Comparison of ENCODE assay signal across 13 mouse cellular contexts in the genomic region with DNA sequence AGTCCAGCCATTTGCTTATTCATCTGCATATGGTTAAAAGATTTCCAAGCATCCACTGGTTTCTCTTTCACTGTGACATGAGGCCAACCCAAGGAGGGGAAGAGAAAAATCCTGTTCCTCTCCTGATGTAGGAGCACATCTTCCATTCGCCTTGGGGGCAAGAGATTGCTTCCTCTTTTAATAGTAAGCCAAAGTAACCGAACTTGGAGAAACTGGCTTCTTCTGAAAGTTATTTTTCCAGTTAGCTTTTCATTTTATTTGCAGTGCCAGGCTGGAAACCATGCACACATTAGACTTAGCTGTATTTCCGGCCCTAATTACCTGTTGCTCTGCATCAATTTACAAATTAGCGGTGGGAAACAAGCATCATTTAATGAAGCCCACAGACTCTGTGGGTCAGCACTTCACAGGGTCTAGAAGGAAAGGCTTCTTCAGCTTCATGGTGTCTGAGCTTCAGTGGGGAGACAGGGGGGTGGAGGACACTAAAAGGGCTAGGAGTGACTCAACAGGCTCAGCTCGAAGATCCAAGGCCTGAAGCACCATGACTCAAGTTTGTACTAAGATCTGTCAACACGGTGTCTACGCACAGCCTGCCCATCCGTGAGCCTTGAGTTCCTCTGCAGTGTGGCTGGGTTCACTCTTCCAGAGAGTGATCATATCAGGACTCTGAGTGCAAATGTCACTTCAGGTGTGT. TPM values are rescaled to one million over a fixed set of nuclear protein-coding genes. Genes with fewer than 3 reads are reported as not detected.
DNase-seq lines count a peak whose midpoint lies in the region; ATAC-seq lines count a peak whose summit lies in the region.
"Had no signal": no experiment of that assay in that cellular context is flagged by ENCODE, and none has a peak within 500 bp of the region (broad histone marks: within the 10 kb centered on the region; RNA-seq: fewer than 3 reads in every experiment).

No protein-coding gene starts in this region.

- no peaks in the 10 kb centered on the region for H3K4me1 ChIP-seq in hindbrain, embryonic 16.5 days (ENCODE audit: control insufficient read depth, insufficient read depth, low read depth, low read length)
- H3K4me1 ChIP-seq in hindbrain, embryonic 10.5 days (replicated peaks), result peaks cover 15% of the 10 kb centered on the region; the same call in 1 of the 2 replicates

- H3K27ac ChIP-seq in hindbrain, embryonic 16.5 days (ENCODE audit: low read depth, low read length), result no peak overlapping the region
- H3K27ac ChIP-seq in hindbrain, embryonic 10.5 days, result no peak overlapping the region
- H3K27ac ChIP-seq: liver, embryonic 15.5 days had no signal

- ATAC-seq in hindbrain, embryonic 16.5 days, result 0 out of 2 replicates have a peak, but pooled peaks have one; percentile 6
- peak; percentile 62 for ATAC-seq in granulocyte monocyte progenitor cell, adult 5-6 weeks (replicated peaks; ENCODE audit: poor library complexity, severe bottlenecking)
- ATAC-seq in monocyte, adult 5-6 weeks (replicated peaks; ENCODE audit: insufficient number of reproducible peaks, low FRiP score, low TSS enrichment, poor library complexity, severe bottlenecking), result no peak

- H3K4me2 ChIP-seq in hindbrain, embryonic 16.5 days (ENCODE audit: low read length), result no peak overlapping the region
- H3K4me2 ChIP-seq: liver, embryonic 15.5 days had no signal

- no peak overlapping the region for H3K9ac ChIP-seq in hindbrain, embryonic 16.5 days (ENCODE audit: low read depth, low read length)
- H3K9ac ChIP-seq: liver, embryonic 15.5 days had no signal

- WGBS in hindbrain, embryonic 16.5 days, result 88% methylated on average over 8 of the region's 8 CpGs
- WGBS in hindbrain, embryonic 10.5 days, result 87% methylated on average over 8 of the region's 8 CpGs

- H3K4me3 ChIP-seq in hindbrain, embryonic 16.5 days (ENCODE audit: low read length), result no peak overlapping the region
- no peak overlapping the region for H3K4me3 ChIP-seq in hindbrain, embryonic 10.5 days
- H3K4me3 ChIP-seq: erythroblast, embryonic 14.5 days; liver, embryonic 15.5 days; megakaryocyte, embryonic 14.5 days had no signal

- H3K9me3 ChIP-seq in hindbrain, embryonic 16.5 days (ENCODE audit: control insufficient read depth, low read length), result no peaks in the 10 kb centered on the region
- no peaks in the 10 kb centered on the region for H3K9me3 ChIP-seq in hindbrain, embryonic 10.5 days
- H3K9me3 ChIP-seq: liver, embryonic 15.5 days had no signal

- no peaks in the 10 kb centered on the region for H3K27me3 ChIP-seq in hindbrain, embryonic 16.5 days (replicated peaks; ENCODE audit: control insufficient read depth, insufficient read depth, low read length)
- H3K27me3 ChIP-seq in hindbrain, embryonic 10.5 days (ENCODE audit: insufficient read depth, poor library complexity, severe bottlenecking), result no peaks in the 10 kb centered on the region
- H3K27me3 ChIP-seq in splenic B cell, adult 2 months (ENCODE audit: control insufficient read depth, insufficient read depth, low read length, poor library complexity, severe bottlenecking), result no peaks in the 10 kb centered on the region
- H3K27me3 ChIP-seq: liver, embryonic 15.5 days had no signal

- H3K36me3 ChIP-seq in hindbrain, embryonic 16.5 days (ENCODE audit: control insufficient read depth, insufficient read depth, low read length), result no peaks in the 10 kb centered on the region
- H3K36me3 ChIP-seq in hindbrain, embryonic 10.5 days, result no peaks in the 10 kb centered on the region
- H3K36me3 ChIP-seq in splenic B cell, adult 2 months (ENCODE audit: control insufficient read depth, insufficient read depth, low read length, poor library complexity, severe bottlenecking), result no peaks in the 10 kb centered on the region
- H3K36me3 ChIP-seq: liver, embryonic 15.5 days had no signal

- no peak for DNase-seq in hindbrain, embryonic 10.5 days (ENCODE audit: low spot score)
- peak; percentile 78 for DNase-seq in adrenal gland, postnatal 14 days
- DNase-seq in splenic B cell, adult 2 months (ENCODE audit: low read depth, low spot score), result peak; percentile 52
- DNase-seq in kidney, postnatal 25 days, result no peak
- DNase-seq: cerebellum, adult 9-10 months; kidney, postnatal 14 days; thymus, postnatal 14 days had no signal

RNA-seq across cellular contexts. Expression of a gene that starts 54.6 kb away (rescaled TPM):
- polyA plus RNA-seq in hindbrain, embryonic 16.5 days (2015; fragmentation: Nextera tagmentation; extraction: Ambion mirVana), result 395 and 417 TPM in 2 replicates
- polyA plus RNA-seq in hindbrain, embryonic 10.5 days (2016; fragmentation: Nextera tagmentation; extraction: Ambion mirVana), result 918 and 954 TPM in 2 replicates
- 267 and 270 TPM in 2 replicates for total RNA-seq in adrenal gland, postnatal 14 days (2021)
- 34.5 and 37.7 TPM in 2 replicates for total RNA-seq in granulocyte monocyte progenitor cell, adult 5-6 weeks (2014; fragmentation: Nextera tagmentation)
- total RNA-seq in granulocyte monocyte progenitor cell, adult 5-6 weeks (2017), result 24.6 and 28.0 TPM in 2 replicates
- total RNA-seq in monocyte, adult 5-6 weeks (2017), result 5.2 to 37.7 TPM (median 7.7 TPM) in 3 replicates

Comparison
In these comparisons a context has a peak if more than half of its experiments do, and no peak if none do; other contexts are left out.
1. DNase-seq: peak in adrenal gland, postnatal 14 days (single experiment) and splenic B cell, adult 2 months (single experiment); none in hindbrain, embryonic 10.5 days (single experiment) and kidney, postnatal 25 days (0 of 2).